Mouse (Mus musculus) erythroblast, embryonic 14.5 days (primary cell): ENCODE results near the gene Camsap2.

Experiments
- GATA1 ChIP-seq: IDR thresholded peaks from 2 replicates; pipeline ENCODE4 v1.6.1; 2012; ENCODE audit warnings: low read length, inconsistent platforms, mixed read lengths
- TAL1 ChIP-seq: IDR thresholded peaks from 3 replicates; pipeline ENCODE4 v1.6.1; 2012; ENCODE audit warnings: low read length, inconsistent platforms, mixed read lengths

- TF ChIP-seq GATA1 (no peak), TAL1 (no peak)
Observed at GRCm38 (mm10) chr1:136253472-136253871, 92.4 kb downstream of the Camsap2 start.
